Mouse (Mus musculus) heart, adult 2 months (tissue): ENCODE measurements around the gene Irf3.

Experiments used
- CTCF ChIP-seq: fragments of 200-600 bp; IDR thresholded peaks from 2 replicates; pipeline ENCODE4 v1.8.1; 2022; ENCODE audit warnings: antibody characterized with exemption, mild to moderate bottlenecking, moderate library complexity
- EP300 ChIP-seq: fragments of 200-500 bp; IDR thresholded peaks from 2 replicates; pipeline ENCODE4 v1.6.1; 2011; ENCODE audit warnings: low read depth, low read length, control low read depth; ENCODE audit not compliant: insufficient read depth
- POLR2A ChIP-seq: fragments of 200-500 bp; IDR thresholded peaks from 2 replicates; pipeline ENCODE4 v1.6.1; 2011; ENCODE audit warnings: mild to moderate bottlenecking, low read depth, low read length, control low read depth; ENCODE audit not compliant: insufficient read depth

- TF ChIP-seq EP300 (no peak), CTCF (no peak), POLR2A (peak; percentile 98)
These were observed at the start of gene Irf3 for GRCm38 (mm10) chr7:44997231-44997939.
